Mouse (Mus musculus) retina, postnatal 7 days (tissue): ENCODE results near the gene Armc6.

Experiments
- DNase-seq: peaks from one replicate; pipeline ENCODE4 v3.0.0-alpha.2; 2012; ENCODE audit warnings: low read depth, low spot score

Armc6 gene

DNA sequence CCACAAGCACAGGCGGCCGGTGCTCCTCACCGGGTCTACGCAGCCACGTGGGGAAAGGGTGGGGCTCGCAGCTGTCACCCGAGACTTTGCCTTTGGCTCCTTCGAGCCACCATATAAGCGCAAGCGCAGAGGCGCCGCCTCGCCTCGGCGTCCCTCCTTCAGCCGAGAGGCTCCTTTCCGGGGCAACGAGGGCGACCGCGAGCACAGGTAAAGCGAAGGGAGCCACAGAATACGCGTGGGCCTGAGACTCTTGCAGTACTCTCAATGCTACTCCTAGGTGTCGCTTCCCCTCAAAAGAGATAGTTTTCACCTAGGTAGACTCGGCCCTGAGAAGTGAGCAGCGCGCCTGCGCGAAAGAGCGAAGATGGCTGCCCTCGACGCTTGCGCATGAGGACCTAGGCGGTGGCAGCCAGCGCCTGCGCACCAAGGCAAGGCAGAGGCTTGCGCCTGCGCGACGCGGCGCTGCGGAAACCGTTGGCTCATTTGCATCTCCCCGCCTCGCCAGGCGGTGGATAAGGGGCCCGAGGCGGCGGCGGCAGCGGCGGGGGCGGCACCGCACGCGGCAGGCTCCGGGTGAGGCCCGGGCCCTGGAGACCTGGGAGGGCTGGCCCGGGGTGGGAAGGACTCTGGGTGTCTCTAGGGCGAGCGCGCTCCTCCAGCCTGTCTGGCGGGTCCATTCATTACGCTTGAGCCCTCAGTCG is at the start of gene Armc6, which contains the start of gene Sugp2:
Armc6 (minus strand) TSS at position 387 of the 701 bp plus-strand sequence.
Sugp2 (plus strand) TSS at position 147 of the 701 bp plus-strand sequence.
- peak; percentile 95 for DNase-seq

DNA sequence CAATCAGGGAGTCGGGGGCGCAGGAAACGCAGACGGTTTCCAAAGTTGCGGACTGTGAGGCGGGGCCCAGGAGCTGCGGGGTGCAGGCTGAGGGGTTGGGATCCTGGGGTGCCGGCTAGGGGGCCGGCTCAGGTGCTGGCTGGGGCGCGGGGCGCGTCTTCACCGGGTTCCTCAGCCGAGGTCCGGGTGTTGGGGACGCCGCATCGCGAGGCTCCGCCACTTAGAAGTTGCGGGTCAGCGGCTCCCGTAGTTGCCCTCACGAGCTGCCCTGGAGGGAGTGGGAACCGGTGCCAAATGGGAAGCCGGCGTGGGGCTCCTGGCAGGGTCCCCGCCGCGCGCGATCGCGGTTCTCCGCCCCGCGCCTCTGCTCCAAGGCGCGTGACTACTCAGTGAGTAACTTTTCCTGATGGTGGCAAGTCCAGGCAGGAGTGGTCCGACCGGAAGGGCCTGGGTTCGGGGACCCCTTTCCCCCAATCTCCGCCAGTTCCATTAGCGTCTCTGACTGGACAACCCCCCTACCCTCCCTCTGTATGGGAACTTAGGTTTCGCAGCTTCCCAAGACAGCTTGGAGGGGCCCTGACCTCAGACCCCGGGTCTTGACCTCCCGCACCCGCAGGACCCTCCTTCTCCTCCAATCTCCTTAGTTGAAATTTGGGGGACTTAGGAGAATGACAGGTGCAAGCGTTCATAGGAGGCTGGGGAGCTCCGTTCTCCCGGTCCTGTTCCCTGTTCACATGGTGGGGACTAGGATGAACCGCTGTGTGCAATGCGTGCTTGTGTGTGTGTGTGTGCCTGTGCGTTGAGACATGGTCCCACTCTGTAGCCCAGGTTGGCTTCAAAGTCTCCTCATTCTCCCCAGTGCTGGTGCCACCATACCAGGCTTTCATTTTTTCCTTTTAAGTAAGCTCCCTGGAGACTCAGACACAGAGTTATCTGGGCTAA is 49.1 kb upstream of the Armc6 start:
- DNase-seq: no peak

DNA sequence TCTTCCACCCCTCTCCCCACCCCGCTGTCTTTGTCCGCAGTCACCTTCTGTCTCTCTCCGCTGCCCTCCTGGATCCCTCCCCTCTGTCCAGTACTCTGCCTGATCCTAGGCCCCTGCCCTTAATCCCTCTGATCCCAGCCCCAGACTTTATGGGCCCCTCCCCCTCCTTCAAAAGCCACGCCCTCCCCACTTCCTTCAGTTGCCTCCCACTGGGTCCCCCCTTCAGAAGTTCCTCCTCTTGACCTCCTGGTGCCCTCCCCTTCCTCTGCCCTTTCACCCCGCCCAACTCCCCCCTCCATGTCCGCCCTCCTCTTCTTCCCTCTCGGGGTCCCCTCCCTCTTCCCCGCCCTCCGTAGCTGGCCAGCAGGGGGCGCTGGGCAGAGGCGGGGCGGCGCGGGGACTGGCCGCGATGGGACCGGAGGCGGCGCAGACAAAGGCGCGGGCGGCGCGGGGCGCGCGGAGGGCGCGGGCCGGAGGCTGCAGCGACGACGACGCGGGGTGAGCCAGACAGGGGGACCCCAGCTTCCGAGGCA is 48.4 kb upstream of the Armc6 start, which contains the start of gene Homer3:
Homer3 (plus strand) TSS at position 225 of the 533 bp plus-strand sequence.
- DNase-seq: peak; percentile 94

DNA sequence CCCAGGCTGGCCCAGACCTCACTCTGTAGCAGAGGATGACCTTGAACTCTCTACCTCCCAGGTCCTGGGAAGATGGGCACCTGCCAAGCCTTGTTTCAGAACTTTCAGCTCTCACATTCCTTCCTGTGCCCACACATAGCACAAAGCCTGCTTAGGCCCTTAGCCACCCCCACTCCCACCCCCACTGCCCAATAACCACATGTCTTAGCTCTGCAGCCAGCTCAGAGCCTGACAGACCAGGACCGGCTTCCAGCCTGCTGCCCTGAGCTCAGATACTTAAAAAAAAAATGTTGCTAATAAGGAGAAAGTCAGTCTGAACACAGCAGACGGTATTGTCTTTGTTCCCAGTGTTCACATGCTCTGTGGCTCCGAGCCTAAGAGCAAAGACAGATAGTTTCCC is 46.7 kb upstream of the Armc6 start:
- DNase-seq: no peak

DNA sequence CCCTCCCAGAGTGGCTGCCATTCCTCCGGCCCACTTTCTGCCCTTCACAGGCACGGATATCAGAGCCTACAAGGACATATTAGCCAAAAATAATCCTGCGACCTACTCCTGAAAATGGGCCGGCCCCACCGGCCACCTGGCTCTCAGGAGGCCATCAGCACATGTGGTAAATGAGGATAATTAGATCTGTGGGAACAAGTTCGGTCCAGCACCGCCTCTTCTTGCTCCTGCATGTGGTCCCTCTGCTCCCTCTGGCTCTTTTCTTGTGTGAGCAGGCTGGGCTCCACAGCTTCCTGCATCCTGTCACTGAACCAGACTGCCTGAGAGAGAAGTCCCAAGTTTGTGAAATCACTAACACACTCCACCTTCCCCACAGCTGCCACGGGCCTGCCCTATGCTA is 45.0 kb upstream of the Armc6 start:
- DNase-seq: no peak

DNA sequence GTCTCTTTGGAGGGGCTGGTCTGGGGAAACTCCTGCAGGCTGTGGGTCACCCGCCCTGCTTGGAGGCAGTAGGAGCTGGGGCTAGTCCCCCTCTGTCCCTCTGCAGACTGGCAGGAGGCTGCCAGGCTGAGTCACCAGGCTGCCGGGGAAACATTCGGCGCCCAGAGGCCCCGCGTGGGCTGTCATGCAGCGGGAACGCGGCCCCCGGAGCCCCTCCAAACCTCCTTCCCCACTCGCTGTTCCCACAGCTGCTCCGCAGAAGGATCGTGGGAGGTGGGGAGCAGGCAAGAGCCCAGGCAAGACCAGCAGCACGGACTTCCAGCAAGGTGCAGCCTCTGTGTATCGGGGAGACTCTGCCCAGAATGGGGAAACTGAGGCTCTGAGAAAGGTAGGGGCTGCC is 43.9 kb upstream of the Armc6 start:
- no peak for DNase-seq

DNA sequence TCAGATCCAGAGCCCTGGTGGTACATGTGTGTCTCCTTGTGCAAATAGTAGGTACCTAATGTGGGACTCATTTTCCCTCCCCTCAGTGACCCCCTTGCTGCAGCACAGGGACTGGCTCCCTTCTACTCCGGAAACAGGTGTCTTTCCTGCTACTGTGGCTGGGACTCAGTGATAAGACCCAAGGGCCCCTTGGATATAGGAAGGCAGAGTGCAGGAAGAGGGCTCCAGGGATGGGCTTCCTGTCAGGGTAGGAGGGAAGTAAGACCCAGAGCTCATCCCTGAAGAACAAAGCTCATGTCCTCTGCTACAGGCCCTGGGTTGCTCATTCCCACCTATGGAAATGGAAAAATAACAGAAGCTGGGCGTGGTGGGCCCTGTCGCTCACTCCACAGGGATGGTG is 42.2 kb upstream of the Armc6 start:
- DNase-seq: no peak

DNA sequence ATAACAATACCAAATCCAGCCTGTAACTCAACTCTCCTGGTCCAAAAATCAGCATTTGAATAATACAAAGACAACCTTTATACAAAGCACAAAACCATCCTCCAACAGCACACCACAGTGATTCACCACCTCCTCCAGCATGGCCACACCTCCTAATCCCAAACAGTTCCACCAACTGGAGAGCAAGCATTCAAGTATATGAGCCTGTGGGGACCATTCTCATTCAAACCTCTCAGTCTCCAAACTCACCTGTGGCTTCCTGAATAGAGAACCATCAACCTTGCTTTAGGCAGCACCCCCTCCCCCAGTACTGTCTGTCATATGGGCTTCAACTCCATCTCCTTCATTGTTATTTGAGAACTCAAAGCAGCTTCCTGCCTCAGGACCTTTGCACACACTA is 40.1 kb upstream of the Armc6 start:
- DNase-seq: no peak

DNA sequence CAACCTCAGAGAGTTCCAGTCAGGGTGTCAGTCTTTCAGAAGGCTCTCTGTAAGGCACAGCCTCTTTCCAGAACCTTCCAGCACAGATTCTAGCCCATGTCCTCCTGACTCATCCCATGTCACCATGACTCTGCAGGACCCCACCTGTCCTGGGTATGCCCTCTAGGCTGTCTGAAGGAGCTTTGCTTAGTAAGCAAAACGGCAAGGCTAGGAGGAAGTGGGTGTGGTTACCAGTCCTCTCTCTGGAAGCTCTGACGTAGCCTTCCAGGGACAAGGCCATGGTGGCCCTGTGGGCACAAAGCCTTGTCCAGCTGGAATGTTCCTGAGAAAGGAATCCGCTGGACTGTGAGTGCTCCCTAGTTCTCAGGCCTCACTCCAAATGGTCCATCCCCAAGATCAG is 38.7 kb upstream of the Armc6 start:
- DNase-seq: no peak

DNA sequence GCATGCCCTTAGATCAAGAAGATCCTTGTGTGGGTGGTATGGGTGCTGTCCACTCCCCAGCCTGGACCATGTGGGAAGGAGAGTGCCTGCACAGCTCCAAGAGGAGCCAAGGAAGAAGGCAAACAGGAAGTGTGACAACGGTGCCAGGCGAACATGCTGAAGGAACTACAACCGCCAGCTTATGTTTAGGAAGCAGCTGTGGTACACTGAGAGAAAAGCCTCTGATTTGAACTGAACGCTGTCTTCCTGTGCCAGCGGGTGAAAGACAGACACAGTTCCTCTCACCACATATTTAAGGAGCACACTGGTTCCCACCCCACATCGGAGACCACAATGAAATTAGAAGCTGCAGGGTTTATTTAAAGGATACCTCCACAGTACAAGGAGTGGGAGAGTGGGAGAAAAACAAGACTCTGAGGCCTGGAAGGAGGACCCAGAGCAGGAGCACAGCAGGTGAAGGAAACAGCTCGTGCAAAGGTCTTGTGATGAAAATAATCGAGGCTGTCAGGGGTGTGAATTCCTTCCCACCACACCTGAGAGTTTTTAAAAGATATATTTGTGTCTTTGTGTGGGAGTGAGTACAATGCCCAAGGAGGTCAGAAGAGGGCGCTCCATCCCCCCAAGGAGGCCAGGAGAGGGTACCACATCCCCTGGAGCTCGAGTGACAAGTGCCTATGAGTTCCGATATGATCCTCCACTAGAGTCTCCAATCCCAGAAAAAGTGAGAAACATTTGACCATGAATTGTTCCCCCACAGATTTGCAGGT is 34.7 kb upstream of the Armc6 start:
- DNase-seq: no peak

DNA sequence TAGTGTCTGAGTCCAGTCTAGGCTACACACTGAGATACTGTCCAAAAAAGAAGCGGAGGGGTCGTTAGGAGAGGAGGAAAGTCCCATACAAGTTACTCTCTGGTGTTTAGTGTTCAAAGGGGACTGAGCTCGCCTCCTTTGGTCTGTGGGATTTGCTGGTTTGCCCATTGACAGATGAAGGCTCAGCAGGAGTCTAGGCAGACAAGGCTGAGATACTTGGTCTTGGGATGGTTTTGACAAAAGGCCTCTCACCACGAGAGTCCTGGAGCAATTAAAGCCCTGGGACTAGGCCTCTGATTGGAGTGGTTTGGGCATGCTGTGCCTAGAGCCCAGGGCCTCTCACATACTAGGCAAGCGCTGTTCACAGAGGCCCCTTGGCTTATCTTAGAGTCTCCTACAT is 34.0 kb upstream of the Armc6 start:
- no peak for DNase-seq

DNA sequence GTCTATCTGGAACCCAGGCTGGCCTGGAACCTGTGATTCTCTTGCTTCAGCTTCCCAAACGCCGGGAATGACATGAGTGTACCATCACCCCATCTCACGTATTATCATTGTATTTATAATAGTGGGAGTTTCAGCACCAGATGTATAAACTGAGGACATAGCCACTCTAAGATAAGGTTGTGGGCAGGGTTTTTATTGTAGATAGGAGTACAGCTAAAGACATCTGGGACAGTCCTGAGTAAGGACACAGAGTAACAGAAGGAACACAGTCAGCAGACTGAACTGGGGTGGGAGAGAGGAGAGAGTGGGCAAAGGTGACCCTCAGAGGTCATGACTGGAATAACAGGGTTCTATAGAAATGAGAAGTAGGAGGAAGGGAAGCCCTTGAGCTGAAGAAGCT is 33.4 kb upstream of the Armc6 start:
- no peak for DNase-seq

DNA sequence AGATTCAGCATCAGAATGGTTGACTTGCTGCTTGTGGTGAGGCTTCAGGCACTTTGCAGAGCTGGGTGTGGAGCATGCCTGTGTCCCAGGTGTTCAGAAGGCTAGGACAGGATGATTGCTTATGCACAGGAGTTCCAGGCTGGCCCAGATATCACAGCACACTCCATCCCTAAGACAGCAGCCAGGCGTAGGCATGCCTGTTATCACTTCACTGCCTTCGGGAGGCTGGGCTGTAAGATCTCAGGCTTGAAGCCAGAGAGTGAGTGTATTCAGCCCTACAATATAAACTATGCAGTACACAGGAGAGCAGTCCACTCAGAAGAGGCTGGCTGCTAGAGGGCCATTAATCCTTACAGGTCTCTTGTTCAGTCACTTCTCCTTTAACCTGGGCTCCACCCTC is 24.8 kb upstream of the Armc6 start:
- no peak for DNase-seq

DNA sequence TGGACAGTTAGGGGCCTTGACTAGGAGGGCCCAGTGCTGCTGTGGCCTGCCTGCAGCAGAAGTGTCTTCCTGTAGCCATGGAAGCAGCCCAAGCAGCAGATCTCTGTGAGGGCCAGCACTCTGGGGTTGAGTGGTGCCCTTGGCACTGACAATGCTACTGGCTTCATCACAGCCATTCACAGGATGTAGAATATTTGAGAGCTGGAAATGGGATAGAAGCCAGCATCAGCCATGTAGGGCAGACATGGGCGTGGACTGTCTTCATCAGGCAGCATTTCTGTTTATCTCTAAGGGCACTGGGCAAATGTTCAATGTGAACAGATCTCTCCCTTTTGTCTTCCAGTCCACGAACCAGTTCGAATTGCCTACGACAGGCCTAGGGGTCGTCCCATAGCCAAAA is 24.3 kb upstream of the Armc6 start:
- no peak for DNase-seq

DNA sequence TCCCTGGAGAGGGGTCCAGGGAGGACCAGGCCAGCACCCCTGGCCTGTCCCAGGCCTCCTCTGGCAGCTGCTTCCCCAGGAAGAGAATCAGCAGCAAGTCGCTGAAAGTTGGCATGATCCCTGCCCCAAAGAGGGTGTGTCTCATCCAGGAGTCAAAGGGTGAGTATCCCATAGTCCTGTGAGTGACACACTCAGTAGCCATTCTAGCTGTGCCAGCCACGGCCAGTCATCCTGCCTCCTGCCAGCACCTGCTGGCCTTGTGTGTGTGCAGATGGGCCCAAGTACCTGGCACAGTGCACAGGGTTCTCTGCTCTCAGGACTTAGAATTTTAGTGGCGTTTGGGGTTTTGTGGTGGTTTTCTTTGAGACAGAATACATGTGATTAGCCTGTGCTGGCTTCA is 23.2 kb upstream of the Armc6 start:
- DNase-seq: no peak

DNA sequence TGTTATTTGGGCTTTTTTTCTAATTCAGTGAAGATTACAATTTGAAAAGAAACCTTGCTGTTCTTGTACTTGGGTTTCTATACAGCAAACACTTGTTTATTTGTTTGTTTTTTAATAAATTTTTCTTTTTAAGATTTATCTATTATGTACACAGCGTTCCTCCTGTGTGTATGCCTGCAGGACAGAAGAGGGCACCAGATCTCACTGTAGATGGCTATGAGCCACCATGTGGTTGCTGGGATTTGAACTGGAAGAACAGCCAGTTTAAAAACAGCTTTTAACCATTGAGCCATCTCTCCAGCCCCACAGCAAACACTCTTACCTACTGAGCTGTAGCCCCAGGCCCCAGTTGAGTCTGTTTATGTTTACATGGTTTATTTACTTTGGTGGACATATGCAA is 20.4 kb upstream of the Armc6 start:
- DNase-seq: no peak

DNA sequence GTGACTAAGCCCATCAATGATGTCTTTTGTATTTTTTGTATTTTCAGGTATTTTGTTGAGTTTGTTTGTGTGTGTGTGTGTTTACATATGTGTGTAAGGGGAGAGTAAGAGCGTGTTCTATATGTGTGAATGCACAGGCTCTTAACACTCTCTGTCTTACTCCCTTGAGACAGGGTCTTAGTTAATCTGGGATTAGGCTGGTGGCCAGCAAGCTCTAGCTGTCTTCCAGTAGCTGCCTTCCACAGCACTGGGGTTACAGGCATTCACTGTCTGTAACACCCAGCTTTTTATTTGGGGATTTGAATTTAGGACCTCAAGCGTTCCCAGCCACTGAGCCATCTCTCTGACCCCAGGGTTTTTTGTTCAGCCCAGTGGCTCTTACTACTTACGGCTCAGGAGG is 13.6 kb upstream of the Armc6 start:
- peak; percentile 70 for DNase-seq

DNA sequence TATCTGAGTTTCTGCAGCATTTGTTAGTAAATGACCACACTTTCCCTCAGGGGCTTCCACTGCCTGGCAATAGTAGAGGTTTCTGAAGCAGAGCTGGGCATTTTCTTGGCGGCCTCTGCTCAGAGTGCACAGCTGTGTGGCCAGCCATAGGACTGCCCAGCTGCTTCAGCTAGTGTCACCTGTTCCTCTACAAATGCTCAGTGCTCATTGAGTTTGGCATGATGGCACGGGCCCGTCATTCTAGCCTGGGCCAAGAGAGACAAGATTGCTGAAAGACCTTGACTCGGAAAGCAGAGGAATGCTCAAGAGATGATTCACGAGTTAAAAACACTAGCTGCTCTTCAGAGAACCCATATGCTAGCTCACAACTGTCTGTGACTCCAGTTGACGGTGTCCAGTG is 12.4 kb upstream of the Armc6 start:
- DNase-seq: no peak

DNA sequence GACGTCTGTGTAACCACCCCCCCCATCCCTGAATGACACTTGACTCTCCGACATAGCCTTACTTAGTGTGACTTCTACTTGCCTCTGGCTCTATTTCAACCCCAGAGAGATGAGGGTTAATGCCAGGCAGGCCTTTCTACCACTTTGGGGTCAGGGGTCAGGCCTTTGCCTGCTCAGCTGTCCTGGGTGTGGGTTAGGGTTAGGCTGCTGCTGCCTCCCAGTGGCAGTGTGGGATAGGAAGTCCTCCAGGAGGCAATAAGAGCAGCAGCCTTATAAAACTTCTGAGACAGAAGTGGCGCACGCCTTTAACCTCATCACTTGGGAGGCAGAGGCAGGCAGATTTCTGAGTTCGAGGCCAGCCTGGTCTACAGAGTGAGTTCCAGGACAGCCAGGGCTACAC is 6.4 kb upstream of the Armc6 start:
- no peak for DNase-seq

DNA sequence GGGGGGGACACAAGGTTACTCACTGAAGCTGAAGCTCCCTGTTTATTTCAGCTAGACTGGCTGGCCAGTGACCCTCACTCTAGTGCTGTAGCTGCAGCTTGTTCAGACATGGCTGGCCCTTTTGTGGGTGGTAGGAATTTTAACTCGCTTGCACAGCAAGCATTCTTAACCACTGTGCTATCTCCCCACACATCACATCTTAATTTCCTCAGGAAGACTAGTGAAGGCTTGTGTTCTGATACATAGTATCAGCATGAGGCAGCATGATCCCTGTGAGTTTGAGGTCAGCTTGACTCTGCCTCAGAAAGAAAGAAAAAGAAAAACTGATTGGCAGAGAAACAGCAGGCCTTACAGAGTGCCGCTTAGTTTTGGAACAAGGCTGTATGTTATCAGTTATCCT is 3.6 kb upstream of the Armc6 start:
- DNase-seq: no peak

DNA sequence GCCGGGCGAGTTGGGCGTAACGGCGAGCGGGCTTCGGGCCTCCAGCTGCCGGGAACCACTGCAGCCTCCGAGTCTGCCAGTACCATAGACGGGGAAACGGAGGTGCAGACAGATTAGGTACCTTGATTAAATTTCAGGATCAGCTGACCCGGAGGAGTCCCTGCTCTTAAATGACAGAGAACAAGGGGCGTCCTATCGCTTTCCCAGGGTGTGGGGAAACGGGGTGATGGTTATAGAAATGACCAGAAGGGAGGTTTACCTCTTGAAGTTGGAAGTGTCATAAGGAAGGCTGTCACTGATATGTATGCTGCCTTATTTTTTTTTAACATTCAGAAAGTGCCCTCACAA is 489 bp upstream of the Armc6 start:
- DNase-seq: no peak

DNA sequence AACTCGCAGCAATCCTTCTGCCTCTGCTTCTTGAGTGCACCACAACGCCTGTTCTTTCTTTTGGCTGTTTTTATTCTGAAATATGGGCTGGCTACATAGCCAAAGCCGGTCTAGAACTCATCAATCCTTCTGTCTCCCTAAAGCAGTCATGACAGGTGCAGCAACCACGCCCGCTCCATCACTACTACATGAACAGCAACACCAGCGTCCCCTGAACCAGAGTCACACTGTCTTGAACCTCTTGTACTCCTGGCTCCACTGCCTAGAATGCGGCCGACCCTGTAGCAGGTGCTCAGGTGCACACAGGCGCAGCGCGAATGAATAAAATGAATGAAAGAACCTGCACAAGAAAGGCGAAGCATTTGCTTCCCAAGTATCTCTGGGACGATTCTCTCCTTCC is 660 bp downstream of the Armc6 start:
- DNase-seq: no peak
